Mouse (Mus musculus): ENCODE results near the gene Mtmr1.
"Not testable (repeated sequence)": the region's sequence is repeated elsewhere in the genome, so short reads cannot be mapped to it uniquely, and the experiment has no call there.

Gene Mtmr1

GRCm38 (mm10) chrX:71364554-71364991 is at the start of gene Mtmr1:
Gene Mtmr1, plus strand, starts transcription at chrX:71364760.
- DNase-seq (ENCODE audit: low spot score in 2 of 2) = peak; percentile 58 to 66

- DNase-seq (ENCODE audit: low spot score in 2 of 2) = no peak
These were observed 12.5 kb upstream of the Mtmr1 start for GRCm38 (mm10) chrX:71352033-71352432.

GRCm38 (mm10) chrX:71355331-71355730 is 9.2 kb upstream of the Mtmr1 start:
- DNase-seq (ENCODE audit: low spot score in 2 of 2) = no peak

GRCm38 (mm10) chrX:71361793-71362192 is 2.8 kb upstream of the Mtmr1 start:
- not testable (repeated sequence) for DNase-seq (ENCODE audit: low spot score in 2 of 2)

- peak; percentile 26 to 43 for DNase-seq (ENCODE audit: low spot score in 2 of 2)
These were observed 498 bp upstream of the Mtmr1 start for GRCm38 (mm10) chrX:71364062-71364461.

- peak; percentile 10 to 12 for DNase-seq (ENCODE audit: low spot score in 2 of 2)
These were observed 451 bp downstream of the Mtmr1 start for GRCm38 (mm10) chrX:71365011-71365410.

GRCm38 (mm10) chrX:71365510-71365909 is 950 bp downstream of the Mtmr1 start:
- peak; percentile 4 to 7 for DNase-seq (ENCODE audit: low spot score in 2 of 2)

GRCm38 (mm10) chrX:71366973-71367372 is 2.4 kb downstream of the Mtmr1 start:
- DNase-seq (ENCODE audit: low spot score in 2 of 2) = no peak

- no peak for DNase-seq (ENCODE audit: low spot score in 2 of 2)
These were observed 12.2 kb downstream of the Mtmr1 start for GRCm38 (mm10) chrX:71376781-71377180.

- no peak for DNase-seq (ENCODE audit: low spot score in 2 of 2)
These were observed 13.9 kb downstream of the Mtmr1 start for GRCm38 (mm10) chrX:71378435-71378834.

GRCm38 (mm10) chrX:71381571-71381970 is 17.0 kb downstream of the Mtmr1 start:
- peak; percentile 33 to 49 for DNase-seq (ENCODE audit: low spot score in 2 of 2)

GRCm38 (mm10) chrX:71396326-71396725 is 31.8 kb downstream of the Mtmr1 start:
- DNase-seq (ENCODE audit: low spot score in 2 of 2) = no peak

GRCm38 (mm10) chrX:71406290-71406689 is 41.7 kb downstream of the Mtmr1 start:
- no peak for DNase-seq (ENCODE audit: low spot score in 2 of 2)

- DNase-seq (ENCODE audit: low spot score in 2 of 2) = no peak
These were observed 43.8 kb downstream of the Mtmr1 start for GRCm38 (mm10) chrX:71408386-71408785.

- DNase-seq (ENCODE audit: low spot score in 2 of 2) = no peak
These were observed 48.2 kb downstream of the Mtmr1 start for GRCm38 (mm10) chrX:71412776-71413175.

GRCm38 (mm10) chrX:71413616-71414015 is 49.1 kb downstream of the Mtmr1 start:
- no peak for DNase-seq (ENCODE audit: low spot score in 2 of 2)

GRCm38 (mm10) chrX:71424852-71425251 is 60.3 kb downstream of the Mtmr1 start:
- no peak for DNase-seq (ENCODE audit: low spot score in 2 of 2)

GRCm38 (mm10) chrX:71425746-71426519 is 61.4 kb downstream of the Mtmr1 start:
- peak; percentile 85 to 88 for DNase-seq (ENCODE audit: low spot score in 2 of 2)

GRCm38 (mm10) chrX:71427491-71427890 is 62.9 kb downstream of the Mtmr1 start:
- no peak for DNase-seq (ENCODE audit: low spot score in 2 of 2)

- DNase-seq (ENCODE audit: low spot score in 2 of 2) = no peak
These were observed 66.3 kb downstream of the Mtmr1 start for GRCm38 (mm10) chrX:71430900-71431299.

- DNase-seq (ENCODE audit: low spot score in 2 of 2) = no peak
These were observed 69.9 kb downstream of the Mtmr1 start for GRCm38 (mm10) chrX:71434448-71434847.

- no peak for DNase-seq (ENCODE audit: low spot score in 2 of 2)
These were observed 70.3 kb downstream of the Mtmr1 start for GRCm38 (mm10) chrX:71434860-71435259.

- DNase-seq (ENCODE audit: low spot score in 2 of 2) = no peak
These were observed 71.0 kb downstream of the Mtmr1 start for GRCm38 (mm10) chrX:71435542-71435941.

- DNase-seq (ENCODE audit: low spot score in 2 of 2) = no peak
These were observed 74.9 kb downstream of the Mtmr1 start for GRCm38 (mm10) chrX:71439473-71439872.
